Mouse (Mus musculus) hindbrain, embryonic 10.5 days (tissue): ENCODE measurements around the gene Nol4l. TPM values are rescaled to one million over a fixed set of nuclear protein-coding genes. Genes with fewer than 3 reads are reported as not detected.

Experiments
- DNase-seq: peaks from one replicate; pipeline ENCODE4 v3.0.0-alpha.2; 2017; ENCODE audit warnings: low spot score
- H3K27ac ChIP-seq: fragments of 300-500 bp; sonication (generic); 2 replicates; pipeline ENCODE4 v1.5.1; 2016; ENCODE audit warnings: mild to moderate bottlenecking, moderate library complexity
- H3K27me3 ChIP-seq: fragments of 300-500 bp; sonication (generic); 2 replicates; pipeline ENCODE4 v1.6.1; 2016; ENCODE audit warnings: mild to moderate bottlenecking; ENCODE audit not compliant: poor library complexity, insufficient read depth, severe bottlenecking
- H3K36me3 ChIP-seq: fragments of 300-500 bp; sonication (generic); 2 replicates; pipeline ENCODE4 v1.6.1; 2016; ENCODE audit warnings: mild to moderate bottlenecking, moderate library complexity
- H3K4me1 ChIP-seq: fragments of 300-500 bp; sonication (generic); replicated peaks from 2 replicates; pipeline ENCODE4 v1.6.1; 2016; ENCODE audit warnings: mild to moderate bottlenecking
- H3K4me3 ChIP-seq: fragments of 300-500 bp; sonication (generic); 2 replicates; pipeline ENCODE4 v1.5.1; 2016; ENCODE audit warnings: mild to moderate bottlenecking, moderate library complexity
- H3K9me3 ChIP-seq: fragments of 300-500 bp; sonication (generic); 2 replicates; pipeline ENCODE4 v1.6.1; 2016; ENCODE audit warnings: mild to moderate bottlenecking, moderate library complexity
- WGBS: fragments of 180-500 bp; shearing (Covaris S2); methylation state at CpG from one replicate; pipeline ENCODE4 v1.1.7; 2016; 5-methylcytosine and 5-hydroxymethylcytosine counted together
- polyA plus RNA-seq: library from polyadenylated mRNA; unstranded; fragments of >200 nt; fragmentation: Nextera tagmentation; extraction: Ambion mirVana; gene quantifications from 2 replicates; pipeline ENCODE4 v1.2.1, GENCODE M21; 2016

The Nol4l gene
- polyA plus RNA-seq, 1 experiment from 2014 or later = 23.3 TPM

DNA sequence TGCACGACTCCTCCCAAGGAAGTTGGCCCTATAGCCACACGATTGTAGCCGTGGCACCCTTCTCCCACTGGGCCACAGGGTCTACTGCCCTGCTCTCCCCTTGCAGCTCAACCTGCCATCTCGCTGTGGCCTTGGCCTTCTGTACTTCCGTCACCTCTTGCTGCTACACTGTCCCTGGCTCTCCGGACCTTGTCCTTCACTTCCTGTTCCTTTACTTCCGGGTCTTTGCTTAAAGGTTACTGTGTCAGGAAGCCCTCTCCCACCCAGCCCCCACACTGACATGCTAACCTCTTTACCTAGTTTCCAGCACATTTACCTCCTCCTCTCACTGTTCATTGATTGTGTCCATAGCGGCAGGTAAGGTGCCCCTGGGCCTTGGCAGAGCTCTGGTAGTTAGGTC, 105.2 kb downstream of the Nol4l start:
- Histone ChIP-seq H3K4me1 (peaks cover 73% of the 10 kb centered on the region), H3K27ac (peak overlapping the region; percentile 89), H3K36me3 (peaks cover 48% of the 10 kb centered on the region), H3K9me3 (no peaks in the 10 kb centered on the region), H3K27me3 (no peaks in the 10 kb centered on the region), H3K4me3 (no peak overlapping the region)
- 84% methylated on average over 8 of the region's 8 CpGs for WGBS
- DNase-seq = no peak

DNA sequence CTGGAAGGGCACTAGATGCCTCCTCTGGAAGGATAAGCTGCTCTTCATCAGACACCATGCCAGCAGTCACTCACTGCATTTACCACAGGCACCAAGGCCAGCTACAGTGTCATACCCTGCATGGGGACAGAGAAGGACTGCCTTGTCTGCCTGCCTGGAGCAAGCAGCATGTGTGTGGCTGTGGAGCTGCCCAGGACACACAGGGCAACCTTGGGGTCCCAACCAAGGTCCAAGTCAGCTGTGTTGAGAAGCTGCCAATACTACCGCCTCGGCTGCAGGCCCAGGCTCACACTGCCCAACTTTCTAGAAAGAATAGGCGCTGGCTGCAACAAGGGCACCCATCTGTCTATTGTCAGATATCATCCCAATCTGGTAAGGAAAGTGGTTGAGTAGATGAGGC, 106.7 kb downstream of the Nol4l start:
- H3K27me3 ChIP-seq = no peaks in the 10 kb centered on the region
- H3K4me1 ChIP-seq = peaks cover 69% of the 10 kb centered on the region
- no peak overlapping the region for H3K4me3 ChIP-seq
- H3K9me3 ChIP-seq = no peaks in the 10 kb centered on the region
- peak overlapping the region; percentile 68 for H3K27ac ChIP-seq
- WGBS = 93% methylated on average over 3 of the region's 3 CpGs
- no peak for DNase-seq
- H3K36me3 ChIP-seq = peaks cover 50% of the 10 kb centered on the region

DNA sequence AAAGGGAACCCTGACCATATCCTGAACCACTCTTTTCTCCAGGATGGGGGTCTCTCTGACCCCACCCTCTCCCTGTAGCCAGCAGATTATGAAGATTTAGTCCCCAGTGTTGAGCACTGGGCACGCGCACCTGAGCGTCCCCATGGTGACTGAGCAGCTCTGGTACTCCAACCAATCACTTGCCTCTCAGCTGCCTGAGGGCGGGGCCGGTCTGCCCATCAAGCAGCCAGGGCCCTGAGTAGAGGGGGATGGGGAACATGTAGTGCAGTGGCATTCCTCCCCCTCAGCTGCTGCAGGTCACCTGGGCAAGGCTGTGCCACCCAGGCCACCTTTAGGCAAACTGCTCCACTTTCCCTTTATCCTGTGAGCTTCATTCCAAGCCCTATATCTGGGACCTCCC, 107.7 kb downstream of the Nol4l start:
- H3K36me3 ChIP-seq = peaks cover 57% of the 10 kb centered on the region
- no peak overlapping the region for H3K27ac ChIP-seq
- peaks cover 58% of the 10 kb centered on the region for H3K4me1 ChIP-seq
- WGBS = 24% methylated on average over 5 of the region's 5 CpGs
- DNase-seq = peak; percentile 32
- H3K4me3 ChIP-seq = no peak overlapping the region
- no peaks in the 10 kb centered on the region for H3K9me3 ChIP-seq
- no peaks in the 10 kb centered on the region for H3K27me3 ChIP-seq

DNA sequence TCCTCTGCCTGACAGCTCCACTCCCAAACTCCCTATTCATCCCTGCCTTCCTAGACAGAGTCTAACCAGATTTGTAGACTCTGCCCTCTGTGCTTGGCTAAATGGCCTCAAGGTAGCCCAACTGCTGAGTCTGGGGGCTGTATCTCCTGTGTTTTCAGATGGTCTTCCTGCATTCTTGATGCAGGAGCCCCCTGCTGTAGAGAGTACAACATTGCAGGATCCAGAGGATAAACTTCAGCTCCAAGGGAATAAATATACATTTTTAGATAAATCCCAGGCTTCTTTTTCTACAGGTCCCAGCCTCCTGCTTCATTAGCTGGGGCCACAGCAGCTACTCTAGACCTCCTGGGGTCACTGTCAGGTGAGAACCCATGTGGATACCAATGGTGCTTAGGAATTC, 108.5 kb downstream of the Nol4l start:
- Histone ChIP-seq H3K4me1 (peaks cover 50% of the 10 kb centered on the region), H3K36me3 (peaks cover 66% of the 10 kb centered on the region), H3K4me3 (no peak overlapping the region)

DNA sequence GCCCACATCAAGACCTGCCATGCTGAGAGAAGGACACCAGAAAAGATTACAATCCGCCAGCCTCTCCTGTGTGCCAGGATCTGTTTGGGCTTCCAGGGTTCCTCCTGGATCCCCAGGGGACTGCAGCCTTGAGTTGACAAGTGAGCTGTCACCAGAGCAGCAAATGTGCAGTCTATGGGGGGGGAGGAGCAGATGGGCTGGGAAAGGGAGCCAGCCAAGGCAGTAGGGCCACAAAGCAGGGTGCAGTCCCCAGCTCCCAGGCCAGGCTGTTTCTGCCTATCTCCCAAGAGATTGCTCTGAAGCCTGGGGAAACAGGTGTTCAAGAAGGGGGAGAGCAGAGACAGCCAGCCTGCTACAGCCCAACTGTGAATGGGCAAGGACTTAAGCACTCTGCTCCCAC, 111.4 kb downstream of the Nol4l start:
- H3K36me3 ChIP-seq = peaks cover 81% of the 10 kb centered on the region
- no peak overlapping the region for H3K4me3 ChIP-seq
- no peaks in the 10 kb centered on the region for H3K9me3 ChIP-seq
- WGBS = 85% methylated on average over 1 of the region's 1 CpGs
- peaks cover 24% of the 10 kb centered on the region for H3K4me1 ChIP-seq
- no peaks in the 10 kb centered on the region for H3K27me3 ChIP-seq
- H3K27ac ChIP-seq = no peak overlapping the region
- no peak for DNase-seq

More for the DNA sequence above, 108.5 kb downstream of the Nol4l start:
- no peaks in the 10 kb centered on the region for H3K9me3 ChIP-seq
- H3K27me3 ChIP-seq = no peaks in the 10 kb centered on the region
- DNase-seq = no peak
- H3K27ac ChIP-seq = no peak overlapping the region

DNA sequence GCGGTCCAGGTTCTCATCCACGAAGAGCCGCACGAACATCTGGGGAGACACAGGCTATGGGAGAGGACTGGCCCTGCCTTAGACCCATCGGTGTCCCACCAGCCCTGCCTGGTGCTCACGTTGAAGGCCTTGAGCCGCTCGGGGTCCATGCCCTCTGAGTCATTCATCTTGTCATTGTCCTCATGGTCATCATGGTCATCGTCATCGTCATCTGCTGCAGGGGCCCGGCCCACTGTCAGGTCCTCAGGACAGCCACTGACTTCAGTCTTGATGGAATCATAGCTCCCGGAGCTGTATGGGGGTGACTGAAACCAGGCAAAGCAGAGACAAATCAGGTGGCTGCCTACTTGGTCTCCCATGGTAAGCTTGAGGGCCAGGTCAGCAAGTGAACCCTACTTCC, 111.9 kb downstream of the Nol4l start:
- peaks cover 19% of the 10 kb centered on the region for H3K4me1 ChIP-seq
- H3K4me3 ChIP-seq = no peak overlapping the region
- 96% methylated on average over 12 of the region's 12 CpGs for WGBS
- H3K9me3 ChIP-seq = no peaks in the 10 kb centered on the region
- H3K27ac ChIP-seq = no peak overlapping the region
- H3K27me3 ChIP-seq = no peaks in the 10 kb centered on the region
- peaks cover 86% of the 10 kb centered on the region for H3K36me3 ChIP-seq
- DNase-seq = no peak

DNA sequence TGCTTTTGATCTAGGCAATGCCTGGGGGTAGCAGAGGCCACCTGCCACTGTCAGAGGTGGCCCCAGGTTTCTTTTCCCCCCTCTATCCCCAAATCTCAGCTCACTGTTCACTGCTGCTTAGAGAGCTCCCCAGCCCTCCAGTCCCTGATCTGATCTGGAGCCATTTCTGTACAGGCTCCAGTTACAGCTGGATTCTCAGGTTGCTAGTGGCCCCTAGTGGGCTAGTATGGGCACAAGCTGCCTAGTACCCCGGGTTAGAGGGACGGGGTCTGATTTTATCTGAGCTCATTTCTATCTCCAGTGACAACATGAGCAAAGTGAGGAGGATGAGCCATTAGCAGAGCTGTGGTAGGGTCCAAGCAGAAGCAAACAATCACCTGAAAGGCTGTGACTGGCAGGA, 115.2 kb downstream of the Nol4l start:
- H3K27me3 ChIP-seq = no peaks in the 10 kb centered on the region
- H3K4me1 ChIP-seq = peaks cover 6% of the 10 kb centered on the region
- peaks cover 100% of the 10 kb centered on the region for H3K36me3 ChIP-seq
- 44% methylated on average over 2 of the region's 2 CpGs for WGBS
- no peak overlapping the region for H3K4me3 ChIP-seq
- peak; percentile 29 for DNase-seq
- H3K27ac ChIP-seq = no peak overlapping the region
- H3K9me3 ChIP-seq = no peaks in the 10 kb centered on the region

DNA sequence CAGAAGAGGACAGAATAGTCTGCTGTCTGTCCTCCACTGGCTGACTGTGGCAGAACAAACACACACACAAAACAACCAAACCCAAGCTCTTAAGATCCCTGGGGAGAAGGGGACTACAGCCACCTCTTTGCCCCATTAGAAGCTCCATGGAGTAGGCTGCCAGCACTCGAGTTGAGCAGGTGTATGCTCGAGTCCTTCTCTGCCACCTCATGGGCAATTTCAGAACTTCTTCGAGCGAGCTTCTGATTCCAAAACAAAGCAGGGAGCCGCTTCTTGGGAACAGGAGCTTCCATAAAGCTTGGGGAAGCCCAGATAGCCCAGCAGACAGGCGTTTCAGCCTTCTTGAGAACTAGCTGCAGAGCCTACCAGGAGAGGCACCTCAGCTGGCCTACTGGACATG, 117.2 kb downstream of the Nol4l start:
- H3K27me3 ChIP-seq = no peaks in the 10 kb centered on the region
- H3K9me3 ChIP-seq = no peaks in the 10 kb centered on the region
- H3K36me3 ChIP-seq = peaks cover 99% of the 10 kb centered on the region
- no peaks in the 10 kb centered on the region; the same call in none of the 2 replicates for H3K4me1 ChIP-seq
- 72% methylated on average over 6 of the region's 6 CpGs for WGBS
- H3K27ac ChIP-seq = no peak overlapping the region
- no peak for DNase-seq
- H3K4me3 ChIP-seq = no peak overlapping the region

DNA sequence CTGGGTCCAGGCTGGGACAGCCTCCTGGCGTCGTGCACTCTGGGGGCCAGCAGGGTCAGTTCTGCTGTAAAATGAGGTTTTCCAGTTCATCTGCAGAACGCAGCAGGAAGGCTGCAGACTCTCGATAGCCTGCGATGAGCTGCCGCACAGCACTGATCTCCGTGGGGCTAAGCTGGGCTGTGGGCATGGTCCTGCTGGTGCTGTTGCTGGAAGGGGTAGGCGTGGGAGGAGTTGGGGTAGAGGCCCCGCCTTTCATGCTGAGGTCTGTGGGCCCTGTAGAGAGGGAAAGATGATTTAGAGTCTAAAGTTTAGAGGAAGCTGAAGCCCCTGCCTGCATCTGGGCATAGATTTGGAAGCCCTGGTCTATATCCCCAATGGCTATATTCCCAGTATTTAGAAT, 118.2 kb downstream of the Nol4l start:
- Histone ChIP-seq H3K36me3 (peaks cover 97% of the 10 kb centered on the region), H3K4me3 (no peak overlapping the region), H3K27ac (no peak overlapping the region), H3K27me3 (no peaks in the 10 kb centered on the region), H3K9me3 (no peaks in the 10 kb centered on the region), H3K4me1 (no peaks in the 10 kb centered on the region; the same call in none of the 2 replicates)
- DNase-seq = no peak
- WGBS = 79% methylated on average over 9 of the region's 9 CpGs

DNA sequence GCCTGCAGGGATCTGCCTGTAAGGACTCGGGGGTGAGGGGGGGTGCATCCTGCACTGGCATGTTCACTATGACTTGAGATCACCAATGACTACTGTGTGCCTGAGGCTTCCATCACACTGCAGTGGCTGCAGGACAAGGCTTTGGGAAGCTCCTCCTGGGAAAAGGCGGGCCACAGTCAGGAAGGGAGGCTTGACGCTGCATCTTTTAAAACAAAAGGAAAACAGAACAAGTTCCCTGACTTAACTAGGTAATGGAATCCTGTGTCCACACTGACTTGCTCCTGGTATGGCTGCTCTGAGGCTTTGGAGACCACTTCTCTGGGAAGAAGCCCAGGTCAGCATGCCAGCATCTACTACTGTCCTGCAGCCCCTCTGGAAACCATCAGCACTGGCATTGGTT, 120.8 kb downstream of the Nol4l start:
- no peak for DNase-seq
- 89% methylated on average over 3 of the region's 3 CpGs for WGBS
- Histone ChIP-seq H3K27me3 (no peaks in the 10 kb centered on the region), H3K27ac (no peak overlapping the region), H3K4me3 (no peak overlapping the region), H3K36me3 (peaks cover 90% of the 10 kb centered on the region), H3K4me1 (no peaks in the 10 kb centered on the region; the same call in none of the 2 replicates), H3K9me3 (no peaks in the 10 kb centered on the region)

DNA sequence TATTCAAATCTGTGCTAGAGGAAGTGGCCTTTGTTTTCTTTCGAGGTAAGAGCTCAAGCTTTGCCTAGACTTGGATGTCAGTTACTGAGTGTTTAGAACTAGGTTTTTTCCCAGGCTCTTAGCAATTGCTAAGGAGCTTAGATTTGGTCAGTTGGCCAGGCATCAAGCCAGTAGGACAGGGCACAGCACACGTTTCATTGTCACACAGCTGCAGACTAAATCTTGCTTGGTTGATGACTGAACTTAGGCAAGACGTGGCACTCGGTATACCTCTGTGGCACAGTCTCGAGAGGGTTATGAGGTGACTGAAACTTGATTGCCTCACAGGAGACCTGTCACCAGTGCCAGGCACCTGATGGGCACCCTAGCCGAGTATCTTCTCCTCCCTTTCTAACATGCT, 122.9 kb downstream of the Nol4l start:
- no peak for DNase-seq
- H3K27ac ChIP-seq = no peak overlapping the region
- H3K4me1 ChIP-seq = no peaks in the 10 kb centered on the region; the same call in none of the 2 replicates
- H3K27me3 ChIP-seq = no peaks in the 10 kb centered on the region
- peaks cover 81% of the 10 kb centered on the region for H3K36me3 ChIP-seq
- WGBS = 89% methylated on average over 6 of the region's 6 CpGs
- H3K4me3 ChIP-seq = no peak overlapping the region
- H3K9me3 ChIP-seq = no peaks in the 10 kb centered on the region

DNA sequence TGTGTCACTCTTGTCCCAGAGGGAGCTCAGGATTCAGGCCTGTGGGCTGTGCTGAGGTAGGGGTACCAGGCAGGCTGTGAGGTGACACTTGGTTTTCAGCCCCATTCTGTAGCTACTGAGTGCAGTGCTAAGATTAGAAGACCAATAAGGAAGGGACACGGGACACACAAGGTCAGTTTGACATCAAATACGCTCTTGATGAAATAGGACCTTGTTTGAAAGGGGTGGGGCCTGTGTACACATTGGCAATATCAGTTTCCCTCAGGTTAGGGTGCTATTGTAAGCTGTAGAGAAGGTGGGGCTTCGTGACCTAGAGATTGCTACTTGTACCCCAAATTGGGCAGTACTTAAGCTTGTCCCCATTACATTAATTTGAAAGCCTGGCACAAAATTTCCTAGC, 124.9 kb downstream of the Nol4l start:
- H3K36me3 ChIP-seq = peaks cover 81% of the 10 kb centered on the region
- no peaks in the 10 kb centered on the region for H3K9me3 ChIP-seq
- no peak overlapping the region for H3K27ac ChIP-seq
- no peak overlapping the region for H3K4me3 ChIP-seq
- H3K4me1 ChIP-seq = no peaks in the 10 kb centered on the region; the same call in 1 of the 2 replicates
- DNase-seq = no peak
- H3K27me3 ChIP-seq = no peaks in the 10 kb centered on the region
- WGBS = 87% methylated on average over 3 of the region's 3 CpGs

DNA sequence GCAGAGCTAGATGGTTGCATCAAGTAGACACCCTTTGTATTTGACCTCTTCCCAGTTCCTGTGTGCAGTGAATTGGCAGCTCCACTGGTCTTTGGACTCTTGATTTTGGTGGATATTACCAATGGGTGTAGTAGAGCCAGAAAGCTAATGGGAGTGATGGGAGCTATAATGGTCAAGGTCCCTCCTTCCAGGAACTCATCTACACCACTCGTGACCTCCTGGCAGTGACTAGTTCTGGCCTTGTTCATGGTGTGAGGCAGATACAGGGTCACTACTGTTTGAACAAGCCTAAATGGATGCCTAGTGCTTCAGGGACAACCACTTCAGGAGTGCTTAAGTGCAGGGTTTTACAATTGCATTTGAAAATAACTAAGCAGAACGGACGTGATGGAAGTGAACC, 125.7 kb downstream of the Nol4l start:
- Histone ChIP-seq H3K4me1 (no peaks in the 10 kb centered on the region), H3K4me3 (no peak overlapping the region), H3K36me3 (peaks cover 81% of the 10 kb centered on the region), H3K27me3 (no peaks in the 10 kb centered on the region), H3K9me3 (no peaks in the 10 kb centered on the region), H3K27ac (no peak overlapping the region)
- 88% methylated on average over 3 of the region's 3 CpGs for WGBS
- no peak for DNase-seq

DNA sequence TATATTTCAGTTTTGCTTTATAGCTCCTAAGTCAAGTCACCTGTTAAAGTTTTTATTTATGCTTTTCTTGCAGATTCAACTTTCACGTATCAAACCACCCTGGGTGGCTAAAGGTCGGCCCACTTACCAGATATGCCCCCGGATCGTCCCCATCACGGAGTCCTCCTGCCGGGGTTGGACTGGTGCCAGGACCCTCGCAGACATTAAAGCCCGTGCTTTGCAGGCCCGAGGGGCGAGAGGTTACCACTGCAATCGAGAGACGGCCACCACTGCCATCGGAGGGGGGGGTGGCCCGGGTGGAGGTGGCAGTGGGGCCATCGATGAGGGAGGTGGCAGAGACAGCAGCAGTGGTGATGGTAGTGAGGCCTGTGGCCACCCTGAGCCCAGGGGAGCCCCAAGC, 130.6 kb downstream of the Nol4l start:
- Histone ChIP-seq H3K36me3 (peaks cover 92% of the 10 kb centered on the region), H3K27me3 (no peaks in the 10 kb centered on the region), H3K4me1 (no peaks in the 10 kb centered on the region), H3K4me3 (no peak overlapping the region), H3K27ac (no peak overlapping the region), H3K9me3 (no peaks in the 10 kb centered on the region)
- 91% methylated on average over 15 of the region's 15 CpGs for WGBS
- DNase-seq = no peak
